Mouse (Mus musculus): ENCODE results near the gene Macrod2.

GRCm38 (mm10) chr2:142058751-142059090 lies 1663.6 kb downstream of the Macrod2 start:
- TF ChIP-seq CTCF (IDR thresholded peaks at IDR 0.05; ENCODE audit: low read depth): no peak
- TF ChIP-seq EP300 (IDR thresholded peaks at IDR 0.05; ENCODE audit: low read depth): no peak
